In genomic region chr10:84960380-84960930, GRCm38 (mm10) we compare ENCODE assay signal across 27 mouse cellular contexts. TPM values are rescaled to one million over a fixed set of nuclear protein-coding genes. Genes with fewer than 3 reads are reported as not detected.
DNase-seq lines count a peak whose midpoint lies in the region; ATAC-seq and TF ChIP-seq lines count a peak whose summit lies in the region.
"Had no signal": no experiment of that assay in that cellular context is flagged by ENCODE, and none has a peak within 500 bp of the region (broad histone marks: within the 10 kb centered on the region; RNA-seq: fewer than 3 reads in every experiment).

No protein-coding gene starts in this region.

- no peak for TF ChIP-seq CTCF in gastrocnemius, adult 2 months (IDR thresholded peaks at IDR 0.05)

- H3K4me2 ChIP-seq in midbrain, embryonic 11.5 days: no peak overlapping the region
- no peak overlapping the region for H3K4me2 ChIP-seq in midbrain, embryonic 15.5 days
- H3K4me2 ChIP-seq: heart, embryonic 15.5 days; hindbrain, embryonic 12.5 days had no signal

- H3K9ac ChIP-seq in midbrain, embryonic 11.5 days (ENCODE audit: low read length): no peak overlapping the region
- no peak overlapping the region for H3K9ac ChIP-seq in midbrain, embryonic 15.5 days
- H3K9ac ChIP-seq: heart, embryonic 15.5 days; hindbrain, embryonic 12.5 days; liver, embryonic 14.5 days had no signal

- DNase-seq in gastrocnemius, adult 2 months: no peak
- DNase-seq in gastrocnemius, adult 8-10 months (ENCODE audit: low spot score in 2 of 2): no peak
- peak; percentile 85 for DNase-seq in midbrain, embryonic 11.5 days (ENCODE audit: low spot score, missing footprints)
- DNase-seq in embryo, embryonic 11 days: peak; percentile 24
- DNase-seq in retina, postnatal 7 days (ENCODE audit: low read depth, low spot score): peak; percentile 50
- no peak for DNase-seq in left cerebral cortex, postnatal 10 days (ENCODE audit: extremely low spot score in 1 of 2, low spot score in 2 of 2)
- DNase-seq: adrenal gland, postnatal 10 days; cerebellum, adult 18-20 months; cerebellum, postnatal 14 days; gastrocnemius, postnatal 14 days; heart, postnatal 36 days; kidney, adult 9 months; layer of hippocampus, adult 9-11 months; liver; lung, adult 2 months; lung, postnatal 10 days; thymus, postnatal 4 days had no signal

- WGBS in midbrain, embryonic 11.5 days: 33% methylated on average over 12 of the region's 12 CpGs
- 24% methylated on average over 12 of the region's 12 CpGs for WGBS in midbrain, embryonic 15.5 days

- peak overlapping the region; percentile 53 for H3K27ac ChIP-seq in gastrocnemius, adult 2 months
- H3K27ac ChIP-seq in midbrain, embryonic 11.5 days (ENCODE audit: low read depth, low read length): no peak overlapping the region
- no peak overlapping the region for H3K27ac ChIP-seq in midbrain, embryonic 15.5 days
- H3K27ac ChIP-seq: heart, embryonic 10.5 days; heart, embryonic 15.5 days; hindbrain, embryonic 12.5 days; liver, embryonic 14.5 days; macrophage had no signal

- intact Hi-C loops in gastrocnemius, adult 2 months (cut with DNase I): no loop called here
- intact Hi-C loops in left cerebral cortex, postnatal 10 days (cut with DNase I): no loop called here

- ATAC-seq in midbrain, embryonic 11.5 days (ENCODE audit: low FRiP score): no peak
- no peak for ATAC-seq in midbrain, embryonic 15.5 days (replicated peaks)
- ATAC-seq: forebrain, embryonic 16.5 days; intestine, embryonic 16.5 days; Patski had no signal

- H3K9me3 ChIP-seq in midbrain, embryonic 11.5 days (ENCODE audit: control insufficient read depth, low read length): no peaks in the 10 kb centered on the region
- no peaks in the 10 kb centered on the region for H3K9me3 ChIP-seq in midbrain, embryonic 15.5 days
- H3K9me3 ChIP-seq: heart, embryonic 10.5 days; heart, embryonic 15.5 days; hindbrain, embryonic 12.5 days had no signal

- H3K4me1 ChIP-seq in midbrain, embryonic 11.5 days (ENCODE audit: control insufficient read depth, insufficient read depth, low read length): peaks cover 8% of the 10 kb centered on the region; the same call in 1 of the 2 replicates
- peaks cover 5% of the 10 kb centered on the region; the same call in 1 of the 2 replicates for H3K4me1 ChIP-seq in midbrain, embryonic 15.5 days
- H3K4me1 ChIP-seq: hindbrain, embryonic 12.5 days had no signal

- no peaks in the 10 kb centered on the region for H3K27me3 ChIP-seq in midbrain, embryonic 11.5 days (ENCODE audit: control insufficient read depth, insufficient read depth, low read length)
- H3K27me3 ChIP-seq in midbrain, embryonic 15.5 days (replicated peaks): no peaks in the 10 kb centered on the region
- H3K27me3 ChIP-seq: heart, embryonic 15.5 days; hindbrain, embryonic 12.5 days; Patski had no signal

- H3K36me3 ChIP-seq in midbrain, embryonic 11.5 days (ENCODE audit: control insufficient read depth, insufficient read depth, low read length): no peaks in the 10 kb centered on the region
- H3K36me3 ChIP-seq in midbrain, embryonic 15.5 days (replicated peaks): no peaks in the 10 kb centered on the region; the same call in 1 of the 2 replicates

- H3K4me3 ChIP-seq in gastrocnemius, adult 2 months: no peak overlapping the region
- no peak overlapping the region for H3K4me3 ChIP-seq in midbrain, embryonic 11.5 days (ENCODE audit: low read depth, low read length)
- no peak overlapping the region for H3K4me3 ChIP-seq in midbrain, embryonic 15.5 days
- H3K4me3 ChIP-seq: erythroblast, embryonic 14.5 days; heart, embryonic 10.5 days; heart, embryonic 15.5 days; hindbrain, embryonic 12.5 days had no signal

RNA-seq across cellular contexts. Expression of gene Ric8b, which starts 43.0 kb away (rescaled TPM):
- total RNA-seq in gastrocnemius, adult 2 months (2021): 10 to 100 TPM; 35.5 to 54.4 TPM
- 10 to 100 TPM; 36.0 to 50.3 (median 38.3) TPM for total RNA-seq in gastrocnemius, adult 8-10 months (2022)
- 25.0 and 27.3 TPM in 2 replicates for polyA plus RNA-seq in midbrain, embryonic 11.5 days (2014; fragmentation: Nextera tagmentation; extraction: Ambion mirVana)
- 48.3 and 51.8 TPM in 2 replicates for polyA plus RNA-seq in midbrain, embryonic 15.5 days (2015; fragmentation: Nextera tagmentation; extraction: Ambion mirVana)
- total RNA-seq in left cerebral cortex, postnatal 10 days (2021): 10 to 100 TPM; 41.5 to 44.7 TPM

Comparison
In these comparisons a context has a peak if more than half of its experiments do, and no peak if none do; other contexts are left out.
1. DNase-seq: peak in midbrain, embryonic 11.5 days (single experiment), embryo, embryonic 11 days (single experiment) and retina, postnatal 7 days (single experiment); none in gastrocnemius, adult 2 months (single experiment), gastrocnemius, adult 8-10 months (0 of 2) and left cerebral cortex, postnatal 10 days (0 of 2).